Mouse (Mus musculus): ENCODE measurements around the gene Cntrob.

DNA sequence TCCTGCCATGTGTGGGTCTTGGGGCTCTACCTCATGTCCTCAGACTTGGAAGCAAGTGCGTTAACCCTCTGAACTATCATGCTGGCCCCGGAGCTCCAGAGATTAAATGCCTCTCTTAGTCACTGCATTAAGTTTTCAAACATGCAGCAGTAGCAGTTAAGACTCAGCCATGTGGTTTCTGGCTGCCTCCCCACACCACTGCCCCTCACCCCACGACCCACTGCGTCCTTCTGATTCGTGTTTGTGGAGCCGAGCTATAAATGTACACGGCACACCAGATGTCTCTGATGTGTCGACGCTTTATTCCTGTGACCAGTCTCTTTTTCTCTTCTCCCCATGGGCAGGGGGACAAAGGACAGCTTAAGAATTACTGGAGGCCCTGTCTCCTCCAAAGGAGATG is 70.4 kb downstream of the Cntrob start:
- TF ChIP-seq CTCF (IDR thresholded peaks at IDR 0.05; ENCODE audit: borderline replicate concordance, insufficient read depth, low read length) (no peak), POLR2A (IDR thresholded peaks at IDR 0.05; ENCODE audit: low read depth, low read length) (no peak)

All from embryonic fibroblast, embryonic 13.5 days (primary cell).